Mouse (Mus musculus): ENCODE measurements around the gene Fam172a. TPM values are rescaled to one million over a fixed set of nuclear protein-coding genes. Genes with fewer than 3 reads are reported as not detected.

Fam172a gene
- polyA plus RNA-seq (2017; shearing (Covaris generic)): 62.6 TPM

DNA sequence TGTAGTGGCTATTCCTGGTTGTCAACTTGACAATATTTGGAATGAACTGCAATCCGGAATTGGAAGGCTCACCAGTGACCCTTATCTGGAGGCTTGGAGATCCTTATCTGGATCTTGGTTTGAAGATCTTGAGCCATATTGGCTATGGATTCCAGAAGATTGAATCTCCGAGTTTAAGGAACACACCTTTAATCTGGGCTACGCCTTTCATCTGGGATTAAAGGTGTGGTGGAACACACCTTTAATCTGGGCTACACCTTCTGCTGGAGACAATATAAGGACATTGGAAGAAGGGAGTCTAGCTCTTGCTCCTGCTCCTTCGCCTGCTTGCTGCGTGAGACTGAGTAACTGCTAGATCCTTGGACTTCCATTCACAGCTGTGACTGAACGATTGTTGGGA lies at the start of gene Fam172a:
TSS of gene Fam172a (plus strand) at position 301 of the 400 bp plus-strand sequence.

DNA sequence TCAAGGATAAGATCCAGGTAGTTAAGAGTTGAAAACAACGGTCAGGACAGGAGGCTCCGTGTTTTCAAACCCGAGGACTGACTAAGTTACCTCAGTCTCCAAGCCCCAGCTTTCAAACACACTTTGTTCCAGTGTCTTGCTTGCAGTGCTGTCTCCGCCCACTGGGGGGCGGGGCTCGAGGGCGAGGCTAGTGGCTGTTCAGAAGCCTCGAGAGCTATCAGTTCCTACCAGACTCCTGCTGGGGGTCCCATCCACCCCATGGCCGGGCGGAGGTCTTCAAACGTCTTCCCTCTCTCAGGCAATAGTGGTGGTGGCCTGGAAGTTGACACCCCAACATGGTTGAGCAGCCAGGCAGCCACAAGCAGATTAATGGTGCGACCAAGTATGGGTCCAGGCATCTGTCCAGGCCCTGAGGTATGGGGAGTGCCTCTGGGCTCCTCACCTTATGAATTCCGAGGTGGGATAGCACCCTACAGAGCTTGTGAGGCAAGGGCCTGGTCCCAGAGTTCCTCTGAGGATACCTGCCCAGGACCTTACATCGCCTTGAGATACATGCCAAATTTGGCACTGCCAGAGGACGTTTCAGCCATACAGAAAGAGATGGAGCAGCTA lies 323.0 kb downstream of the Fam172a start, which contains the start of gene Pou5f2:
TSS of gene Pou5f2 (plus strand) at position 220 of the 612 bp plus-strand sequence.

DNA sequence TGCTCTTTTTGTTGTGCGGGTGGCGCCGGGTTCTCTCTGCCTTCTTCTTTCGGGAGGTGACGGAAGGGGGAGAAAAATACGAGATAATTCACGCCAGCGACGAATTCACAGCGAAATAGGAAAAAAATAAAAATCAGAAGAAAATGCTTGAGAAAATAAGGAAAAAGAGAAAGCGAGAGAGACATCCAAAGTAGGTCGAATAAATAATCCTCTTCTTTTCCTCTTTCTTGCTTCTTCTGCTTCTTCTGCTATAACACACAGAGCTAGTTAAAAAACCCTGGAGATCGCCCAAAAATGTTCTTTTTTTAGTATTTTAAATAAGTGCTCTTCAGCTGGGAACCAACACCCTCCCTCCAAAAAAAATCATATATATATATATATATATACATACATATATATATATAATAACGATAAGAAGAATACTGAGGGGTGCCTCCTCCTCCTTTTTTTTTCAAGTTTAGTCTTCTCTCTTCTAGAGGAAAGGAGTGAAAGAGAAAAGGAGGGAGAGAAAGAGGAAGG lies 497.9 kb downstream of the Fam172a start, which contains the start of gene Nr2f1:
TSS of gene Nr2f1 (minus strand) at position 116 of the 519 bp plus-strand sequence.

Data from naive thymus-derived CD4-positive, alpha-beta T cell, adult 5 months (primary cell).